Mouse (Mus musculus) CH12.LX (cell line): ENCODE measurements around the gene Ap5z1.

Experiments
- CTCF ChIP-seq, 2 experiments: IDR thresholded peaks in 1 of 2; conservative IDR thresholded peaks in 1 of 2; 2 replicates each; pipeline ENCODE4 v1.5.1; 2011 to 2012; ENCODE audit warnings: low read depth in 2 of 2, low read length in 2 of 2, improper control_type of control experiment in 1 of 2, inconsistent platforms in 1 of 2, mild to moderate bottlenecking in 1 of 2, moderate library complexity in 1 of 2
- E2F4 ChIP-seq: IDR thresholded peaks from 2 replicates; pipeline ENCODE4 v1.6.1; 2011; ENCODE audit warnings: low read depth, low read length, improper control_type of control experiment; ENCODE audit not compliant: insufficient replicate concordance
- ETS1 ChIP-seq: conservative IDR thresholded peaks from 2 replicates; pipeline ENCODE4 v1.6.1; 2012; ENCODE audit warnings: low read depth, mild to moderate bottlenecking, inconsistent platforms, low read length, improper control_type of control experiment, moderate library complexity
- HCFC1 ChIP-seq: IDR thresholded peaks from 2 replicates; pipeline ENCODE4 v1.6.1; 2012; ENCODE audit warnings: low read depth, mild to moderate bottlenecking, inconsistent platforms, low read length, improper control_type of control experiment
- MAFK ChIP-seq: IDR thresholded peaks from 2 replicates; pipeline ENCODE4 v1.6.1; 2011; ENCODE audit warnings: low read length, improper control_type of control experiment; ENCODE audit not compliant: insufficient replicate concordance
- MAZ ChIP-seq: IDR thresholded peaks from 2 replicates; pipeline ENCODE4 v1.6.1; 2012; ENCODE audit warnings: low read depth, mild to moderate bottlenecking, inconsistent platforms, low read length, improper control_type of control experiment, moderate library complexity
- MXI1 ChIP-seq: IDR thresholded peaks from 2 replicates; pipeline ENCODE4 v1.6.1; 2011; ENCODE audit warnings: mild to moderate bottlenecking, low read depth, low read length, improper control_type of control experiment
- NRF1 ChIP-seq: IDR thresholded peaks from 2 replicates; pipeline ENCODE4 v1.6.1; 2014; ENCODE audit warnings: low read depth, mild to moderate bottlenecking, inconsistent platforms, low read length, improper control_type of control experiment, moderate library complexity
- POLR2A ChIP-seq: IDR thresholded peaks from 2 replicates; pipeline ENCODE4 v1.6.1; 2011; ENCODE audit warnings: low read depth, mild to moderate bottlenecking, improper control_type of control experiment, low read length
- SMC3 ChIP-seq: IDR thresholded peaks from 2 replicates; pipeline ENCODE4 v1.6.1; 2011; ENCODE audit warnings: low read depth, low read length, improper control_type of control experiment
- TBP ChIP-seq: conservative IDR thresholded peaks from 2 replicates; pipeline ENCODE4 v1.6.1; 2011; ENCODE audit warnings: low read depth, low read length, improper control_type of control experiment
- UBTF ChIP-seq: IDR thresholded peaks from 2 replicates; pipeline ENCODE4 v1.6.1; 2012; ENCODE audit warnings: low read depth, mild to moderate bottlenecking, inconsistent platforms, low read length, improper control_type of control experiment, moderate library complexity
- ZNF384 ChIP-seq: IDR thresholded peaks from 2 replicates; pipeline ENCODE4 v1.6.1; 2012; ENCODE audit warnings: low read depth, low read length, improper control_type of control experiment, inconsistent platforms

- no peak for TF ChIP-seq NRF1
- TF ChIP-seq CTCF (conservative IDR thresholded peaks at IDR 0.05 in 1 of 2, IDR thresholded peaks at IDR 0.05 in 1 of 2; ENCODE audit: low read depth in 2 of 2, low read length in 2 of 2), result no peak
- no peak for TF ChIP-seq ETS1
- no peak for TF ChIP-seq SMC3
- TF ChIP-seq POLR2A, result no peak
- TF ChIP-seq MAFK, result no peak
- TF ChIP-seq MXI1, result no peak
- TF ChIP-seq MAZ, result no peak
- TF ChIP-seq ZNF384, result no peak
- TF ChIP-seq TBP, result no peak
- no peak for TF ChIP-seq HCFC1
- no peak for TF ChIP-seq E2F4
- TF ChIP-seq UBTF, result no peak
Observed at GRCm38 (mm10) chr5:142475669-142476068, 11.9 kb downstream of the Ap5z1 start.
